Mouse (Mus musculus): ENCODE data around the gene Dmrtb1.

Gene Dmrtb1

GRCm38 (mm10) chr4:107684130-107684529 lies at the start of gene Dmrtb1:
Gene Dmrtb1, minus strand, starts transcription at chr4:107684230.
- DNase-seq = no peak

DNA sequence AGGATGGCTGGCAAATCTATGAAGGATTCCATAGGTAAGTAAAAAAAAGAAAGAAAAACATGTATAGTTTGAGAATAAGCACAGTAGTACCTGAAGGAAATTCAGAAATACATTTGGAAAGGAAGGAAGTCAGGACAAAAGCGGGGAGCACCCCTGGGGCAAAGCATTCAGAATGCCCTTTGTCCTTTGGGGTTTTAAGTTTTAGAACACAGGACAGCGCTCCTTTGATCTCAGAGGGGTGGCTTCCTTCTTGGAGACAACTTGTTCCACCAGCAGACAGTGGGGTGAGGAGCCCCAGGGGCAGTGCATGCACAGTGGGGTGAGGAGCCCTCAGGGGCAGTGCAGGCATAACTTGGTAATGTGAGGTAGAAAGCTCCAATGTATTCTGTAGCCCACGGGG lies 49.6 kb upstream of the Dmrtb1 start:
- DNase-seq = no peak

DNA sequence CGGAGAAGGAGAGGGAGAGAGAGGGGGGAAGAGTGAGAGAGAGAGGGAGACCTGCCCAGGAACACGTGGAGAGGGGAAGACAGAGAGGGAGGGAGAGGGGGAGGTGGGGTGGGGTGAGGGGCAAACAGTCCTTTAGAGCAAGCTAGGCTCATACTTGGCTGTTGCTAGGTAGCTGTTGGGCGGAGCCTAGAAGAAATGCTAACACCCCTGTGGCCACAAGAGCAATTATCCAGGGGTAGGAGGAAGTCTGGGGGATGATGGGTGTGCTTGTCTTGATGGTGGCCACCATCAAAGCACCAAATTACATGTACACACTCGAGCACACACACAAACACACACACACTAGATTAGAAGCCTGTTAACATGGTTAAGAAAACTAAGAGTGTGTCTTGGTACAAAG lies 48.6 kb upstream of the Dmrtb1 start:
- DNase-seq = no peak

DNA sequence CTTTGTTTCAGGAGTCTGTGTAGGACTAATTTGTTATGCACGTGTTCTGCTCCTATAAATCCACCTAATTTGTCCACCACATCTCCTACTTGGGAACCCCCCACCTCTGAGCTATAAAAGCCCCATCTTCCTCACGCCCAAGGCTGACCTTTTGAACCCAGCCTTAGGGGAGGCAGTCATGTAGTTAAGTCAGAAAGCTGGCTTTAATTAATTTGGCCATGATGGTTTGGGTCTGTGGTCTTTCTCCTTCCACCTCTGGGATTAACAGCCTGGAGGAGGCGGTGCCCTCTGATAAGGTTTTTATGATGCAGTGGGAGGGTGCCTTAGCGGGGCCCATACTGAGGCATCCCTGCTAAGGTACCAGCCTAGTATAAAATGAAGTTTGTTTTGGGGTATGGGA lies 48.2 kb upstream of the Dmrtb1 start:
- DNase-seq = no peak

DNA sequence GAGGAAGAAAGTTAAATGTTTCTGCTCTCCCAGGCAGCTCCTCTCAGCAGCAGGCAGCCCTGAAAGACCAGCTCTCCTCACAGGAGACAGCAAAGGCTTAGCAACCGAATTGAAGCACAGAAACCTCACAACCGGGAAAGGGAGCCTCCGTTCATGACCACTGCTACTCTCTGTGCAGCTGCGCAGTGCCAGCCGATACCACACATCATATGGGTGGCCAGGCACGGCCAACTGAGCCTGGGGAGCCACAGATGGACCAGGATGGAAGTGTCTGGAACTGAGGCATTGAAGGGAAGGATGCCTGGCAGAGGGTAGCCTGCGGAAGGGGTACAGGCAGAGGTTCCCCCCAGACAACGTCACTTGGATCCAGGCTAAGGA lies 47.0 kb upstream of the Dmrtb1 start:
- DNase-seq = no peak

GRCm38 (mm10) chr4:107730391-107731087 lies 46.5 kb upstream of the Dmrtb1 start:
- DNase-seq = no peak

DNA sequence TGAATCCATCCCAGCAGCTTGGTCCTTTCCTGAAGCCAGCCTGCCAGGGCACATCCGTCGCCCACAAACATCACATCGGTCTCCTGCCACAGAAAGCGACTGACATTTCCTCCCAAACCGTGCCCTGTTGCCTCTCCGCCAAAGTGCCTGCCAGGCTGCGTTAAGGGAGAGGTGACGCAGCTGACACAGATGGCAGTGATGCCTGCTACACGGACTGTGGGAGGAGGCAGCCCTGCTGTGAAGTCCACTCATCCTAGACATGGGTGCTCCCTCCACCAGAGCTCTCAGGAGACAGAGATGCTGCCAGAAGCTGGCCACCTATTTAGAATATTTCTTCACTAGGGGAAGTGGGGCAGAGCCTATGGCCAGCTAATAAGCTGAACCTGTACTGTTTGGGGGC lies 41.4 kb upstream of the Dmrtb1 start:
- no peak for DNase-seq

- DNase-seq = no peak
Observed at GRCm38 (mm10) chr4:107720043-107720830, 36.2 kb upstream of the Dmrtb1 start.

GRCm38 (mm10) chr4:107719161-107719560 lies 35.1 kb upstream of the Dmrtb1 start:
- DNase-seq = no peak

DNA sequence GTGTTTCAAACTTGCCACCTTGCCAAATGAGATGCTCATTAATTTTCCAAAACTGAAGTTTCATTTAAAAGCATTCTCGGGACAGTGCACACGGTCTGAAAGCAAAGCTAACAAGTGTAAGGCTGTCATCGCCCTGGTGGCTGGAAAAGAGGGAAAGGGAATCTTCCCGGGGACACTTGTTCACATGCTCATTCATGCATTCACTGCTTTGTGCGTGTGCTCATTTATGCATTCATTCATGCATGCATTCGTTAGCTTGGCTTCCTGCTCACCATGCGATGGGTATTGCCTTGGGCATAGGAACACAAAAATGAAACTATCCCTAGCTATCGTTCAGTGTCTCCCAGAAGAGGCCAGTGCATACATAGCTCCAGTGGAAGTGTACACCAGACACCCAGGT lies 34.7 kb upstream of the Dmrtb1 start:
- DNase-seq = no peak

DNA sequence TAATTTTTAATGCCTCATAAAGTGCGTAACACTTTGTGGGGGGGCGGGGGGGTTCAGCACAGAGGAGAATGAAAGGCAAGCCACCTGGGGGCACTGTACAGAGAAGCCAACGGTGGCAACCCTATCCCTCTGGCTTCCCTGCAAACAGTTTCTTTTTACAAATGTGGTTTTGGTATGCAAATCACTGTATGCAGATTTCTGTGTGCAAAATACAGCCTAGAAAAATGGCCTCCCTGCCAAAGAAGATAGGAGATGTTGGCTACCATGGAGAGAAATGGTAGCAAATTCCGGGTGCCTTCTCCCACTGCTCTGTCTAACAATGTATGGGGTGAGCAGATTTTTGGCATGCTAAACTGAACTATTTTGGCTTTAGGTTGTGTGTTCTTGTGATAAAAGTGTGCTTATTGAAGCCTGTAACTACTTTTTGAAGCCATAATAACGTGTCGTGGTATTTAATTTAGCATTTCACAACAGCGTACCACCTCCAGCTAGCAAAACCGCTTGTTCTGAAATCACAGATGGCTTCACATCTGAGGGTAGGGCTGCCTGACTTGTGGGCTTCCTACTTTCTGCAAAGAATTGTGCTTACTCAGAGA lies 33.8 kb upstream of the Dmrtb1 start:
- DNase-seq = no peak

DNA sequence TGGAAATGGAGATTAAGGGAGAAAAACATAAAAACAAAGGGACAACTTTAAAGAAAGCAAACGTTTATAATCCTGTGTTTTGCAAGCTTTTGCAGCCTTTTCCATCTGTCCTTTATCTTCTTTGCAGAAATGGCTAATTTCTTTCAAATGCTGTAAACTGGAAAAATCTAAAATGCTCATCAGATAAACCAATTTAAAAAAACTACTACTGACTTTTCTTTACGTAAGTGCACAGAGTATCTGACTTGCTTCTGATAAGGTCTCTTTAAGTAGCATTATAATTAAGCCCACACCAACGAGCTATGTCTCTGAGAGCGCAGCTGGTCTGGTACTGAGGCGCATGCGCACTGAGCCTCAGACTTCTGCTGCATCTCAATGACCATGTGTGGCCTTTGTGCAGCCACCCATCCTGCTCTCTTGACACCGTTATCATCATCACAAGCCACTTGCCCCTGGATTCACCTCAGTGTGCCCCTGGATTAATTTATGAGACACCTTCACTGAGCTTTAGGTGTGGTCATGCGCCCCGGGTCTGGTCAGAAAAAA lies 32.8 kb upstream of the Dmrtb1 start:
- DNase-seq = no peak

DNA sequence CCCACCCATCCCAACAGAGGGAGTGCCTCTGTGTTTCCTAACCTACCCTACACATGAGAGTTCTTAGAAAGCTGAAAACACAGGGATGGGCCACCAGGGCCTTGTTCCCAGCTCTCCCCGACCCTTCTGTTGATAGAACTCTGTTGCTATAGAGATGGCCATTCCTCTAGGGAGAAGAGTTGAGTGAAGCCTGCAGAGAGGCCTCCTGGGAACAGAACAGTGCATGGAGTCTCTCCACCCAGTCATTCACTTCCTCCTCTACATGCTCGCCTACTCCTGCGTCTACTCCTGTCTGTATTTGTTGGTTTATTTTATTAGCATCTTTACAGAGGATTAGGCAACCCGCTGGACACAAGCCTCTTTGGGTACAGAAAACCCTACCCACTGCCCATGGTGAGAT lies 22.9 kb upstream of the Dmrtb1 start:
- DNase-seq = no peak

- DNase-seq = no peak
Observed at GRCm38 (mm10) chr4:107704185-107704584, 20.2 kb upstream of the Dmrtb1 start.

DNA sequence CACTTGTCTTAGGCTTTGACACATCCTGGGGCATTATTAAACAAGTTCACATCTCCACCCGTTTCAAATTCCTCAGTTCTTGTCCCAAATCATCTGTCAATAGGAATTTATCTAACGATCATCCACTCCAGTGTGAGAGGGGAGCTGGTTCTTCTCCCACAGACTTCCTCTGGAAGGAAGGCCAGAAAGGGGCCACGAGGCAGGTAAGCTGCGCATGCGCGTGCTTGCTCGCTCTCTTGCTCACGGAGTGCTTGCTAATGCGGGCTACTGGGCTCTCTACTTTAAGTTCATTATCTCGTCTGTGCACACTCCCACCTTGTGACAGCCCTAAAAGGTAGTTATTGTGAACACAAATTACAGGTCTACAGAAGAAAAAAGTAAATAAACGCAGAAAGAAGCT lies 17.6 kb upstream of the Dmrtb1 start:
- DNase-seq = no peak

GRCm38 (mm10) chr4:107701116-107701515 lies 17.1 kb upstream of the Dmrtb1 start:
- peak; percentile 69 for DNase-seq

GRCm38 (mm10) chr4:107699271-107699670 lies 15.2 kb upstream of the Dmrtb1 start:
- no peak for DNase-seq

DNA sequence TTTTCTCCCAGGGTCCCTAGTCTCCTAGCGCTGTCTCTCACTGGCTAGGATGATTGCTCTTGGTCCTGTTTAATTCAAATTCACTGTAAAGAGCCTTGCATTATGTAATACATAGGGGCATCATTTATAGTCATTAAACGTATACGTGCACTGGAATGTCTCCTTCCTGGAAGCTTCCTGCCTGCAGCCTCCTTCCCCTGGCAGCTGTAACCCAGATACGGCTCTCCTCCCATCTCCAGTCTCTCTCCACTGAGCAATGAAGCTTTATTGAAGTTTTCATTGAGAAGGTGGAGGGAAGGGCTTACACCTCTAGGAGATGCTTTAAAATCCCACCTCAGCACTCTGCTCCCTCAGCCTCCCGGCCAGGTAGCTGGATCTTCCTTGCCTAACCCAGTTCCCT lies 9.8 kb upstream of the Dmrtb1 start:
- no peak for DNase-seq

- no peak for DNase-seq
Observed at GRCm38 (mm10) chr4:107688213-107688612, 4.2 kb upstream of the Dmrtb1 start.

- no peak for DNase-seq
Observed at GRCm38 (mm10) chr4:107687127-107687526, 3.1 kb upstream of the Dmrtb1 start.

GRCm38 (mm10) chr4:107683006-107683756 lies 849 bp downstream of the Dmrtb1 start:
- DNase-seq = no peak

DNA sequence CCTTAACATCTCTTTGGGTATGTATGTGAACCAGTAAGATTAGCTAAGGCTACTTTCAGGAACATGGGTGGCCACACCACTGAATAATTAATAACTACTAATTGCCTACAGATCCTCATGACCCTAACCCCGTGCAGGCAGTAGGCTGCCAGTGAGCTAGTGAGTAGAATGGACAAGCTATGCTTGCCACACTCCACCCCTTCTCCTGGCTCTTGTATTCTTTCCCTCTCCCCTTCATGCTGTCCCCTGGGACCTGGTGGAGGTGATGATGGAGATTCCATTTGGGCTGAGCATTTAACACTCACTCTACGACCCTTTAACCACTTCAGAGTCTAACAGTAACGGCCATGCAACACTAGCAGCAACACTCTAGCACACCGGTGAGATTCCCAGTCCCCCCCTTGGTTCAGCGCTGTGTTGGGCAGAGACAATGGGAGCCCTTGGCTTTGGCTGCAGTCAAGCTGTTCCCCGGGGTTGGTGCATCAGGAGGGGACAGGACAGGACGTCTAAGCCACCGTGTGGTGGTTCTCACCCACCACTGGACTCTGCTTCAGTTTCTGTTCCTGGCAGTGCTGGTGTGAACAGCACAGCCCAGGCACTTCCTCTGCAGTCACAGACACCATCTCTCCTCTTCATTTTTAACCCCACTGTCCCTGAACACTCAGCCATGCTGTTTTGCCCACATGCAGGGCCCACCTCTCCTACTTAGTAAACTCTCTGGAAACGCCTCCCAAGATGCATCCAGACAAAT lies 2.8 kb downstream of the Dmrtb1 start:
- DNase-seq = no peak
